Mouse (Mus musculus) 3134 (cell line): Measurements from ENCODE around the gene Slc5a5.
"Not testable (repeated sequence)": the region's sequence is repeated elsewhere in the genome, so short reads cannot be mapped to it uniquely, and the experiment has no call there.

ENCODE experiments used
- DNase-seq: peaks from one replicate; pipeline ENCODE4 v3.0.0-alpha.2; 2011; ENCODE audit warnings: low spot score; ENCODE audit not compliant: insufficient read length; ENCODE audit errors: extremely low read depth

The Slc5a5 gene

GRCm38 (mm10) chr8:70903582-70903981, 11.0 kb upstream of the Slc5a5 start:
- peak; percentile 69 for DNase-seq

GRCm38 (mm10) chr8:70903112-70903511, 10.6 kb upstream of the Slc5a5 start:
- DNase-seq, result peak; percentile 71

GRCm38 (mm10) chr8:70902211-70902610, 9.7 kb upstream of the Slc5a5 start:
- no peak for DNase-seq

- no peak for DNase-seq
Measured at GRCm38 (mm10) chr8:70900872-70901387, 8.4 kb upstream of the Slc5a5 start.

GRCm38 (mm10) chr8:70899226-70899625, 6.7 kb upstream of the Slc5a5 start:
- no peak for DNase-seq

GRCm38 (mm10) chr8:70898661-70899198, 6.2 kb upstream of the Slc5a5 start:
- no peak for DNase-seq

- DNase-seq, result no peak
Measured at GRCm38 (mm10) chr8:70897681-70898413, 5.3 kb upstream of the Slc5a5 start.

- DNase-seq, result peak; percentile 88
Measured at GRCm38 (mm10) chr8:70897021-70897680, 4.6 kb upstream of the Slc5a5 start, which contains the start of gene Rpl18a. TSS of gene Rpl18a (minus strand) at chr8:70897412.

- DNase-seq, result no peak
Measured at GRCm38 (mm10) chr8:70896316-70897020, 3.9 kb upstream of the Slc5a5 start.

GRCm38 (mm10) chr8:70895571-70896259, 3.2 kb upstream of the Slc5a5 start:
- DNase-seq, result not testable (repeated sequence)

GRCm38 (mm10) chr8:70894771-70895545, 2.4 kb upstream of the Slc5a5 start:
- no peak for DNase-seq

- no peak for DNase-seq
Measured at GRCm38 (mm10) chr8:70894385-70894720, 1.8 kb upstream of the Slc5a5 start.

- peak; percentile 59 for DNase-seq
Measured at GRCm38 (mm10) chr8:70893656-70894384, 1.3 kb upstream of the Slc5a5 start.

GRCm38 (mm10) chr8:70892896-70893655, 519 bp upstream of the Slc5a5 start:
- DNase-seq, result no peak

- DNase-seq, result no peak
Measured at GRCm38 (mm10) chr8:70891356-70891755, 1.2 kb downstream of the Slc5a5 start.

GRCm38 (mm10) chr8:70890656-70891055, 1.9 kb downstream of the Slc5a5 start:
- DNase-seq, result no peak

- no peak for DNase-seq
Measured at GRCm38 (mm10) chr8:70887669-70888068, 4.9 kb downstream of the Slc5a5 start.

GRCm38 (mm10) chr8:70885612-70886011, 6.9 kb downstream of the Slc5a5 start:
- DNase-seq, result no peak
